Mouse (Mus musculus) stomach, postnatal 0 days (tissue): ENCODE results near the gene 1700017B05Rik.

Source experiments
- CTCF ChIP-seq: IDR thresholded peaks from 2 replicates; pipeline ENCODE4 v1.5.1; 2016; ENCODE audit warnings: antibody characterized with exemption, low read depth, mild to moderate bottlenecking, moderate library complexity
- EP300 ChIP-seq: optimal IDR thresholded peaks from 2 replicates; pipeline ENCODE3; 2016; ENCODE audit warnings: antibody characterized with exemption

GRCm38 (mm10) chr9:57265125-57265524 lies 2.7 kb upstream of the 1700017B05Rik start:
- no peak for TF ChIP-seq CTCF
- no peak for TF ChIP-seq EP300
